Mouse (Mus musculus) heart, adult 2 months (tissue): ENCODE measurements at regions not wholly inside any gene's neighbourhood (a gene's known extent, or its start where the extent isn't known, plus 50 kb on each side); places are given as distances from the start of the nearest gene placed in this dataset.
"Not testable (repeated sequence)": the region's sequence is repeated elsewhere in the genome, so short reads cannot be mapped to it uniquely, and the experiment has no call there.

Experiments used
- DNase-seq, 2 experiments: peaks; one replicate each; pipeline ENCODE4 v3.0.0; 2021
- H3K27ac ChIP-seq: fragments of 200-600 bp; 2 replicates; pipeline ENCODE4 v1.8.1; 2022
- H3K27me3 ChIP-seq: fragments of 200-500 bp; 2 replicates; pipeline ENCODE4 v1.6.1; 2012; ENCODE audit warnings: mild to moderate bottlenecking, low read length, inconsistent platforms, mixed read lengths; ENCODE audit not compliant: control insufficient read depth, insufficient read depth
- H3K36me3 ChIP-seq: fragments of 200-500 bp; 2 replicates; pipeline ENCODE4 v1.6.1; 2012; ENCODE audit warnings: low read length, inconsistent platforms; ENCODE audit not compliant: control insufficient read depth, insufficient read depth
- H3K4me1 ChIP-seq: fragments of 200-500 bp; 2 replicates; pipeline ENCODE4 v1.6.1; 2011; ENCODE audit warnings: low read length; ENCODE audit not compliant: control insufficient read depth, insufficient read depth
- H3K4me3 ChIP-seq: fragments of 200-600 bp; 2 replicates; pipeline ENCODE4 v1.8.1; 2022
- H3K79me2 ChIP-seq: fragments of 200-500 bp; replicated peaks from 2 replicates; pipeline ENCODE4 v1.6.1; 2012; ENCODE audit warnings: mild to moderate bottlenecking, inconsistent platforms, low read length, moderate library complexity, mixed read lengths; ENCODE audit not compliant: control insufficient read depth, insufficient read depth
- H3K9ac ChIP-seq: fragments of 200-500 bp; 2 replicates; pipeline ENCODE4 v1.6.1; 2012; ENCODE audit warnings: low read depth, mild to moderate bottlenecking, control low read depth, inconsistent platforms, low read length, mixed read lengths
- CTCF ChIP-seq: fragments of 200-600 bp; IDR thresholded peaks from 2 replicates; pipeline ENCODE4 v1.8.1; 2022; ENCODE audit warnings: antibody characterized with exemption, mild to moderate bottlenecking, moderate library complexity
- EP300 ChIP-seq: fragments of 200-500 bp; IDR thresholded peaks from 2 replicates; pipeline ENCODE4 v1.6.1; 2011; ENCODE audit warnings: low read depth, low read length, control low read depth; ENCODE audit not compliant: insufficient read depth
- POLR2A ChIP-seq: fragments of 200-500 bp; IDR thresholded peaks from 2 replicates; pipeline ENCODE4 v1.6.1; 2011; ENCODE audit warnings: mild to moderate bottlenecking, low read depth, low read length, control low read depth; ENCODE audit not compliant: insufficient read depth
- WGBS: fragments of 180-500 bp; shearing (Covaris S2); methylation state at CpG from one replicate; pipeline ENCODE4 v1.1.7; 2018; 5-methylcytosine and 5-hydroxymethylcytosine counted together
- intact Hi-C: fragments of 180-260 bp; cut with DNase I; formaldehyde crosslinking; loops from one replicate; pipeline ENCODE4 v1.15.1; 2025

GRCm38 (mm10) chr2:116526203-116526602 is 352.3 kb upstream of the Tmco5 start:
- H3K9ac ChIP-seq, H3K27ac ChIP-seq, H3K27me3 ChIP-seq, H3K36me3 ChIP-seq, H3K79me2 ChIP-seq, intact Hi-C loops, H3K4me3 ChIP-seq, H3K4me1 ChIP-seq, DNase-seq: not testable (repeated sequence)
- 77% methylated on average over 2 of the region's 3 CpGs for WGBS

GRCm38 (mm10) chr2:116536453-116536852 is 342.0 kb upstream of the Tmco5 start:
- Histone ChIP-seq H3K4me3 (no peak overlapping the region), H3K4me1 (no peaks in the 10 kb centered on the region), H3K27ac (no peak overlapping the region), H3K27me3 (no peaks in the 10 kb centered on the region), H3K79me2 (no peaks in the 10 kb centered on the region), H3K9ac (no peak overlapping the region), H3K36me3 (no peaks in the 10 kb centered on the region)
- TF ChIP-seq POLR2A (no peak), EP300 (no peak)
- 66% methylated on average over 1 of the region's 1 CpGs for WGBS
- no peak for DNase-seq
- intact Hi-C loops, result no loop called here

GRCm38 (mm10) chr2:116559350-116559749 is 319.1 kb upstream of the Tmco5 start:
- Histone ChIP-seq H3K36me3 (no peaks in the 10 kb centered on the region), H3K9ac (no peak overlapping the region), H3K4me1 (no peaks in the 10 kb centered on the region), H3K27me3 (no peaks in the 10 kb centered on the region), H3K4me3 (no peak overlapping the region), H3K27ac (no peak overlapping the region), H3K79me2 (no peaks in the 10 kb centered on the region)
- intact Hi-C loops, result no loop called here
- no peak for DNase-seq
- no peak for TF ChIP-seq EP300

GRCm38 (mm10) chr2:116583989-116584388 is 294.5 kb upstream of the Tmco5 start:
- Histone ChIP-seq H3K79me2 (no peaks in the 10 kb centered on the region), H3K4me1 (no peaks in the 10 kb centered on the region), H3K27ac (no peak overlapping the region), H3K27me3 (no peaks in the 10 kb centered on the region), H3K36me3 (no peaks in the 10 kb centered on the region), H3K4me3 (no peak overlapping the region), H3K9ac (no peak overlapping the region)
- TF ChIP-seq POLR2A (no peak), EP300 (no peak), CTCF (no peak)
- DNase-seq, result no peak
- intact Hi-C loops, result no loop called here
- WGBS, result 45% methylated on average over 2 of the region's 2 CpGs

- Histone ChIP-seq H3K36me3 (no peaks in the 10 kb centered on the region), H3K79me2 (no peaks in the 10 kb centered on the region), H3K4me3 (no peak overlapping the region), H3K27ac (no peak overlapping the region), H3K27me3 (no peaks in the 10 kb centered on the region), H3K4me1 (no peaks in the 10 kb centered on the region), H3K9ac (no peak overlapping the region)
- TF ChIP-seq EP300, result no peak
- TF ChIP-seq CTCF, result no peak
- no peak for TF ChIP-seq POLR2A
- intact Hi-C loops, result no loop called here
- WGBS, result 81% methylated on average over 11 of the region's 11 CpGs
- no peak for DNase-seq
These were observed 292.1 kb upstream of the Tmco5 start for GRCm38 (mm10) chr2:116586203-116586959.

- WGBS, result 86% methylated on average over 5 of the region's 5 CpGs
- no peak for TF ChIP-seq CTCF
- TF ChIP-seq POLR2A, result no peak
- no peak for TF ChIP-seq EP300
These were observed 272.6 kb upstream of the Tmco5 start for GRCm38 (mm10) chr2:116605869-116606268.

More at GRCm38 (mm10) chr2:116605869-116606268, 272.6 kb upstream of the Tmco5 start:
- no peaks in the 10 kb centered on the region for H3K4me1 ChIP-seq
- no peaks in the 10 kb centered on the region for H3K27me3 ChIP-seq
- no peak overlapping the region for H3K4me3 ChIP-seq
- no peak overlapping the region for H3K27ac ChIP-seq
- no peak overlapping the region for H3K9ac ChIP-seq
- no peaks in the 10 kb centered on the region for H3K36me3 ChIP-seq
- no peaks in the 10 kb centered on the region for H3K79me2 ChIP-seq
- no peak for DNase-seq
- intact Hi-C loops, result no loop called here
